Mouse (Mus musculus) C2C12 (cell line): ENCODE results near the gene Cox7a2l. TPM values are rescaled to one million over a fixed set of nuclear protein-coding genes. Genes with fewer than 3 reads are reported as not detected.

Experiments
- H3K27me3 ChIP-seq: one replicate; pipeline ENCODE4 v1.6.1; 2011; ENCODE audit not compliant: control insufficient read depth, insufficient read depth, insufficient read length
- H3K36me3 ChIP-seq: one replicate; pipeline ENCODE4 v1.6.1; 2011; ENCODE audit not compliant: control insufficient read depth, insufficient read depth
- H3K4me3 ChIP-seq: one replicate; pipeline ENCODE4 v1.5.1; 2011; ENCODE audit warnings: mild to moderate bottlenecking, control low read depth; ENCODE audit not compliant: poor library complexity, insufficient read depth, severe bottlenecking
- H3K79me2 ChIP-seq: one replicate; pipeline ENCODE4 v1.6.1; 2011; ENCODE audit not compliant: control insufficient read depth, insufficient read depth
- H3K79me3 ChIP-seq: one replicate; pipeline ENCODE4 v1.6.1; 2011; ENCODE audit warnings: low read depth, control low read depth
- H3ac ChIP-seq: one replicate; pipeline ENCODE3; 2011; ENCODE audit warnings: low read depth; ENCODE audit not compliant: control insufficient read depth, insufficient read length
- CEBPB ChIP-seq: IDR thresholded peaks from one replicate; pipeline ENCODE4 v1.6.1; 2011; ENCODE audit warnings: low read depth, mild to moderate bottlenecking, control low read depth, moderate library complexity
- CTCF ChIP-seq: IDR thresholded peaks from one replicate; pipeline ENCODE4 v1.5.1; 2011; ENCODE audit not compliant: control insufficient read depth, insufficient read depth, insufficient read length
- FOSL1 ChIP-seq: IDR thresholded peaks from one replicate; pipeline ENCODE4 v1.8.0; 2011; ENCODE audit warnings: mild to moderate bottlenecking, low read length; ENCODE audit not compliant: poor library complexity, insufficient read depth, severe bottlenecking
- MAX ChIP-seq: IDR thresholded peaks from one replicate; pipeline ENCODE4 v1.6.1; 2011; ENCODE audit warnings: mild to moderate bottlenecking, control low read depth
- MYOD1 ChIP-seq: IDR thresholded peaks from one replicate; pipeline ENCODE4 v1.6.1; 2011; ENCODE audit warnings: low read depth; ENCODE audit not compliant: control insufficient read depth, insufficient read length
- MYOG ChIP-seq: IDR thresholded peaks from one replicate; pipeline ENCODE4 v1.6.1; 2011; ENCODE audit not compliant: control insufficient read depth, insufficient read length; ENCODE audit errors: extremely low read depth
- USF1 ChIP-seq: IDR thresholded peaks from one replicate; pipeline ENCODE4 v1.6.1; 2011; ENCODE audit warnings: low read depth, mild to moderate bottlenecking, control low read depth, moderate library complexity
- polyA plus RNA-seq: library from polyadenylated mRNA; unstranded; fragments of >200 nt; fragmentation: generic; extraction: Trizol; gene quantifications from one replicate; pipeline ENCODE4 v1.2.1, GENCODE M21; 2012; ENCODE audit warnings: missing spikeins

Cox7a2l gene
- polyA plus RNA-seq, 1 experiment = 198 TPM

GRCm38 (mm10) chr17:83512130-83512529, 5.0 kb downstream of the Cox7a2l start:
- no peak overlapping the region for H3K4me3 ChIP-seq

GRCm38 (mm10) chr17:83503693-83504092, 13.4 kb downstream of the Cox7a2l start:
- no peak overlapping the region for H3K4me3 ChIP-seq
- peaks cover 39% of the 10 kb centered on the region for H3K36me3 ChIP-seq
- no peak overlapping the region for H3ac ChIP-seq
- no peak for TF ChIP-seq CTCF
- TF ChIP-seq CEBPB = no peak
- no peak for TF ChIP-seq MAX
- no peak for TF ChIP-seq FOSL1
- TF ChIP-seq USF1 = no peak
- TF ChIP-seq MYOD1 = no peak
- no peak for TF ChIP-seq MYOG
- H3K79me3 ChIP-seq = peaks cover 40% of the 10 kb centered on the region
- H3K79me2 ChIP-seq = peaks cover 59% of the 10 kb centered on the region
- H3K27me3 ChIP-seq = no peaks in the 10 kb centered on the region

More at GRCm38 (mm10) chr17:83512130-83512529, 5.0 kb downstream of the Cox7a2l start:
- H3K79me2 ChIP-seq = peaks cover 71% of the 10 kb centered on the region
- H3K27me3 ChIP-seq = no peaks in the 10 kb centered on the region
- TF ChIP-seq MYOG (no peak), USF1 (no peak), MAX (no peak), CTCF (no peak), CEBPB (no peak), MYOD1 (no peak), FOSL1 (no peak)
- peaks cover 23% of the 10 kb centered on the region for H3K36me3 ChIP-seq
- no peak overlapping the region for H3ac ChIP-seq
- peaks cover 69% of the 10 kb centered on the region for H3K79me3 ChIP-seq

GRCm38 (mm10) chr17:83499692-83500091, 17.4 kb downstream of the Cox7a2l start:
- no peaks in the 10 kb centered on the region for H3K27me3 ChIP-seq
- peaks cover 19% of the 10 kb centered on the region for H3K79me2 ChIP-seq
- peaks cover 9% of the 10 kb centered on the region for H3K79me3 ChIP-seq
- H3K4me3 ChIP-seq = no peak overlapping the region
- peaks cover 39% of the 10 kb centered on the region for H3K36me3 ChIP-seq
- TF ChIP-seq CEBPB (no peak), MYOG (no peak), CTCF (no peak), MAX (no peak), MYOD1 (no peak), FOSL1 (no peak), USF1 (no peak)
- H3ac ChIP-seq = no peak overlapping the region

GRCm38 (mm10) chr17:83498889-83499288, 18.2 kb downstream of the Cox7a2l start:
- H3K27me3 ChIP-seq = no peaks in the 10 kb centered on the region
- peaks cover 33% of the 10 kb centered on the region for H3K36me3 ChIP-seq
- H3K4me3 ChIP-seq = no peak overlapping the region
- H3K79me2 ChIP-seq = peaks cover 11% of the 10 kb centered on the region
- peaks cover 2% of the 10 kb centered on the region for H3K79me3 ChIP-seq
- H3ac ChIP-seq = no peak overlapping the region
- TF ChIP-seq FOSL1 (no peak), MYOG (no peak), CTCF (no peak), MAX (no peak), MYOD1 (no peak), CEBPB (no peak), USF1 (no peak)

GRCm38 (mm10) chr17:83487762-83488161, 29.4 kb downstream of the Cox7a2l start:
- H3K27me3 ChIP-seq = no peaks in the 10 kb centered on the region
- no peaks in the 10 kb centered on the region for H3K79me2 ChIP-seq
- H3K36me3 ChIP-seq = no peaks in the 10 kb centered on the region
- H3ac ChIP-seq = no peak overlapping the region
- H3K79me3 ChIP-seq = no peaks in the 10 kb centered on the region
- H3K4me3 ChIP-seq = no peak overlapping the region
- TF ChIP-seq FOSL1 = no peak
- TF ChIP-seq CEBPB = no peak
- no peak for TF ChIP-seq CTCF
- no peak for TF ChIP-seq MYOG
- TF ChIP-seq MYOD1 = no peak
- no peak for TF ChIP-seq MAX
- no peak for TF ChIP-seq USF1

GRCm38 (mm10) chr17:83483784-83484183, 33.3 kb downstream of the Cox7a2l start:
- no peaks in the 10 kb centered on the region for H3K79me3 ChIP-seq
- TF ChIP-seq CTCF (no peak), MYOD1 (no peak), USF1 (no peak)
- no peak overlapping the region for H3K4me3 ChIP-seq
- no peak overlapping the region for H3ac ChIP-seq
- no peaks in the 10 kb centered on the region for H3K27me3 ChIP-seq
- H3K79me2 ChIP-seq = no peaks in the 10 kb centered on the region
- peaks cover 6% of the 10 kb centered on the region for H3K36me3 ChIP-seq
